Mouse (Mus musculus) adipocyte (in vitro differentiated cells): Measurements from ENCODE around the gene Sun1.

Source experiments
- DNase-seq: peaks from one replicate; pipeline ENCODE4 v3.0.0-alpha.2; 2016; ENCODE audit warnings: low spot score

Sun1 gene

DNA sequence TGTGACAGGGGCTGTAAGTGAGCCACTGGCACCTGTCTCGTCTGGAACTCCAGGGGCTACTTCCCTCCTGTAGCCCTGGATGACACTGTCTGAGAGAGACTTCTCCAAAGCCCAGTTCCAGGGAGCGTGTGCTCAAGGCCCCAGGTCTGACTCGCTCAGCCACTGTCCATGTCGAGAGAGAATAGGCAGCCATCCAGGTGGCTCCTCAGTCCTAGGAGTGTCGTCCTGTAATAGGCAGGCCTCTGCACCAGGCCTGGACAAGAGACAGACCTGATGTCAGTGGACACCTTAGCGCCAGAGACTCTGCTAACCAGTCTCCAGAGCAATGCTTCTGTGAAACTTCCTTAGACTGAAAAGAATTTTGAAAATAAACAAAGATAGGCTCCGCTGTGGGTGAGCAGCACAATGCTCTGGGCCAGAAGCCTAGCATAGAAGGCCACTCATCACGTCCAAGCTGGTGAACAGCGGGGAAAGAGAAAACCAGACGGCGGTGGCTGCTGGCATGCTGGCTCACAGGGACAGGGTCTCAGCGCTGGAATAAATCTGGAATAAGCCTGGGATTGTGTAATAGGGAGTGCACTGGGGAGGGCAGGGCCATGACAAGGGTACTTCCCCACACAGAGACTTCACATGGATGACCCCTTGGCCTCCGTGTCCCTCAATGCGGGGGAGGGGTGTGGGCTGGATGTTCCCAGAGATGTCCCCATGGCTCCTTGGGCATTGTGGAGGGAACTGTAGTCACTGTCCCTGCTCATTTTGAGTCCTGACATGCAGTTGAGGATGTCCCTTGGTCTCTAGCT lies 85.9 kb downstream of the Sun1 start:
- no peak for DNase-seq

DNA sequence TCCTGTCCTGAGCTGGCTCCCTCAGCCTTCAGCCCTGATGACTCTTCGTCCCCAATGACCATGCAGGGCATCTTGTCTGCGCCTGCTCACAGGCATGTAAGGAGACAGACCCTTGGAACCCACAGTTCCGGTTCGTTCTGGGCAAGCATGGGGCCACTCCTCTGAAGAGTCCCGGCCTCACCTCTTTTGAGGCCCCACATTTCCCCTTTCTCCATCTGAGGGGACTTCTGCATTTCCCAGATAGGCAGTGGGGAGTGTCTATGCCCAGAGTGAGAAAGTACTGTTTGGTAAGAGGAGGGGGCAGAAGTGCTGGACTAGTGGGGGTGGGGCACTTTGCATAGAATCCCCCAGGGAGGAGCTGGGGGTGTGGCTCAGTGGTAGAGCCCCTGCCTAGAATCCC lies 86.7 kb downstream of the Sun1 start:
- no peak for DNase-seq

DNA sequence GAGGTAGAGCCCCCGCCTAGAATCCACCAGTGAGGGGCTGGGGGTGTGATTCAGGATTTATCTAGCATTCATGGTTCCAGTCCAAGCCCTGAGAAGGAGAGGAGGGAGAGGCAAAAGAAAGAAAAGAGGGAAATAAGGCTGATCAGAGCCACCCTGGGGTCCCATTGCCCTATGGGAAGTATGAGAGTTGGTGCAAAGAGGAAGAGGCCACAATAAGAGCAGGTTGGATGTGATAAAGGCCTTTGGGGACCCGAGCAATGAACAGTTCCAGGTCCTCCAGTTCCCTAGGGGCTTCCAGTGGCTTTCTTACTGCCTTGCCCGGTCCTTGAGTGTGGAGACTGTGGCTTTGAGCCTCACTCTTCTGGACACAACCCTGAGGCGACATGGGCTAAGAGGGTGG lies 87.3 kb downstream of the Sun1 start:
- no peak for DNase-seq

DNA sequence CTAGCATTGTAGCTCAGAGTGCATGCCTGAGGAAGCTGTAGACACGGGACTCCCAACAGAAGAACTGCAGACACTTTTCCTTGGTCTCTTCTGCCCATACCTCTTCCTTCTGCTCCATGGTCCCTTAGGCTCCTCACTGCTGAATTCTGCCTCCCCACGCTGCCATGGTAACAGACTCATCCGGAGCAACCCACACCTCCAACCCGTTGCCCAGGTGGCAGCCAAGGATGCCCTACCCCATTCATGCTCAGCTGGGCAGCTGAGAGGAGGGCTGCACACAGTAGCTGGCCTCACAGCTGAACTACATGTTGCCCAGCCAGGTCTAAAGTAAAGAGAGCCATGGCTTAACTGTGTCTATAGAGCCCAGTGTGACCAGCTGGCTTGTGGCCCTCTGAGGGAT lies 88.2 kb downstream of the Sun1 start:
- DNase-seq = no peak

DNA sequence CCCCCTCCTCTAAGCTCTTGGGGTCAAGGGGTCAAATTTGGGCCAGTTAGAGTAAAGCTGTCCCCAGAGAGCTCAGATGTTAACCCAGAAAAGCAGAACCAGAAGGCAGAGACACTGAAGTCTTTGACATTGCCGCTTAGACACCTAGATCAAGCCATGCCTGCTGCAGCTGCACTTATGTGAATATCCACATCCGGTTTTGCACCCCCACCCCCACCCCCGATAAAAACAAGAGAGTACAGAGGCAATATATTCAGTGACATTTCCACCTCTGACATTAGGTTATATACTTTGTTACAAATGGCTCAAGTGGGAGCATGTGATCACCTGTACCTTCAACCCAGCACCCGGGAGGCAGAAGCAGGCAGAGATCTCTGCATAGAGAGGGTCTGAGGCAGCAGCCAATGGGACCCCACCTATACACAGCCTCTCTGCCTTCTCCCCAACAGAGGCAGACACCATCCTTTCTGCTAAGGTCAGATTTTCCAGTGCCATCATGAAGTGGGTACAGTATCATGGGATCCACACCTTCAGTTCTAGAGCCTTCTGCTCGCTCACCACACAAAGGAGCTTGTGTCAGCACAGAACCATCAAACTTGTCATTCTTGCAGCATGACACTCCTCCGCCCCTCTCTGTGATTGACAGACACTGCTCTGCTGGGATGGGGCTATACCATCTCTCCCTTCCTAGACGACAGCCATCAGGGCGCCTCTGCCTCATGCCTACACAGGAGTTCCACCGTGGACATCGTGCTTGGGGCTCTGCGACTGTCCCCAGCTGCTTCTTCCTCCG lies 90.2 kb downstream of the Sun1 start:
- no peak for DNase-seq

DNA sequence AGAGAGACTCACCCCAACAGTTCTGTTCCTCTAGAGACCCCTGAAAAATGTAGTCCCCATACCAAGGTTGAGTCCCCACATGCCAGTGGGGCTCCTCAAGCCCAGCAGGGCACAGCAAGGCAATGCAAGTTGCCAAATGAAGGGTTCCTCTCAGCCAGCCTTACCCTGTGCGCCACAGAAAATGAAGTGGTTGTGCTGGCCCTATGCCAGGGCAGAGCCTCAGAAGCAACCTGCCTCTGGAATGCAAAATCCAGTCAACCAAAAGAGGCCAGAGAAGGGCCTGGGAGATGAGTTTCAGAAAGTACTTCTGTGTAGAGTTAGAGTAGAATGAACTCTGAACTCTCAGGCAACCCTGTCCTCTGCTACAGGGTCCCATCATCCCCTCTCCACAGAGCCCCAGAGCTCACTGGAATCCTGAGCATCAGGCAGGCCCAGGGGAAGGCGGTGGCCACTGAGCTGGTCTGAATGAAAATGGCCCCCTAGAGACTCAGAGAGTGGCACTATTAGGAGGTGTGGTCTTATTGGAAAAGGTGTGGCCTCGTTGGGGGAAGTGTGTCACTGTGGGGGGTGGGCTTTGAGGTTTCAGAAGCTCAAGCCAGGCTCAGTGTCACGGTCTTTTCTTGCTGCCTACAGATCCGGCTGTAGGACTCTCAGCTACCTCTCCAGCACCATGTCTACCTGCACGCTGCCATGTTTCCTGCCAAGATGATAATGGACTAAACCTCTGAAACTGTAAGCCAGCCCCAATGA lies 91.5 kb downstream of the Sun1 start:
- DNase-seq = peak; percentile 22

DNA sequence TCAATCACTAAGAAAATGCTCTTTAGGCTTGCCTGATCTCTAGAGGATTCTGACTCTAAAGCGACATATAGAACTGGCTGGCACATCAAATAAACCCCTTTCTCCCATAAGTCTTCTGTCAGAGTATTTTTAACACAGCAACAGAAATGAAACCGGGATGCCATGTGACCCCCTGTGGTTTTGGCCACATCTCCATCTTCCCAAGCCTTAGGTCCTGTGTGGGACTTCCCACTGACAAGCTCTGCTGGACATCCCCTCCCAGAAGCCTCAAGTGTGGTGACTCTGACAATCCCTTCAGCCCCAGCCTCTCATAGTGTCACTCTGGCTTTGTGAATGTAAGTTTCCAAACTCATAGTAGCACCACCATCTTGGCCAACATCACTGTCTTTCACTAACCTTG lies 93.7 kb downstream of the Sun1 start:
- DNase-seq = no peak

DNA sequence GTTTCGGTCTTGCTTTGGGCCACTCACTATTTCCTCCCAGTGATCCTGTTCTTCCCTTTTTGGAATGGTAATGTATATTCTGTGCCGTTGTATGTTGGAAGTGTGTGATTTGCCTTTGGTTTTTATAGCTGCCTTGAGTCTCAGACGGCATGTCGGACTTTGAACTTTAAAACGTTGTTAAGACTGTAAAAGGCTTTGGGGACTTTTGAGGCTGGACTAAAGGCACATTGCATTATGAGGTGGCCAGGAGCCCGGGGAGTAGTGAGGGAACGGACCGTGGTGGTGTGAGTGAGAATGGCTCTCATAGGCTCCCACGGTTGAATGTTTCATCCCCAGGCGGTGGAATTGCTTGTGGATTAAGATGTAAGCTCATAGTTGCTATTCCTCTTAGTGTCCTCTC lies 96.7 kb downstream of the Sun1 start:
- DNase-seq = no peak

DNA sequence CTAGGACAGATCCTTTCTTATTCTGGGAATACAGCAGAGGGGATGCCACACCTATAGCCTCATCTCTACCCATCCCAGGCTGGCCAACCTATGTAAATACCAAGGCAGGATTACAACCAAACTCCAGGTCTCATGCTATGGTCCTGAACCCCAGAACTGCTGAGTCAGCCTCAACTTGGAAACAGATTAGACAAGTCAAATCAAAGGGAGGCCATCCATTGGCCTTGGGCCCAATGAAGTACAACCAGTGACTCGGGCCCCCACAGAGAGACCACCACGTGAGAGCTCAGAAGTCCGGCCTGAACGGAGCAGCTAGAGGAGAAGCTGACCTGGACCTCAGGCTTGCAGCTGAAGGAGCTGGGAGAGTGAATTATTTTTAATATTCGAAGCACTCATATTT lies 97.3 kb downstream of the Sun1 start:
- DNase-seq = no peak
